Mouse (Mus musculus) hindbrain, embryonic 10.5 days (tissue): ENCODE measurements around the gene Bap1. TPM values are rescaled to one million over a fixed set of nuclear protein-coding genes. Genes with fewer than 3 reads are reported as not detected.
A peak's percentile ranks its signal among the peaks of the same experiment; 100 is the strongest.

Experiments
- DNase-seq: peaks from one replicate; pipeline ENCODE4 v3.0.0-alpha.2; 2017; ENCODE audit warnings: low spot score
- H3K27ac ChIP-seq: fragments of 300-500 bp; sonication (generic); 2 replicates; pipeline ENCODE4 v1.5.1; 2016; ENCODE audit warnings: mild to moderate bottlenecking, moderate library complexity
- H3K27me3 ChIP-seq: fragments of 300-500 bp; sonication (generic); 2 replicates; pipeline ENCODE4 v1.6.1; 2016; ENCODE audit warnings: mild to moderate bottlenecking; ENCODE audit not compliant: poor library complexity, insufficient read depth, severe bottlenecking
- H3K36me3 ChIP-seq: fragments of 300-500 bp; sonication (generic); 2 replicates; pipeline ENCODE4 v1.6.1; 2016; ENCODE audit warnings: mild to moderate bottlenecking, moderate library complexity
- H3K4me1 ChIP-seq: fragments of 300-500 bp; sonication (generic); replicated peaks from 2 replicates; pipeline ENCODE4 v1.6.1; 2016; ENCODE audit warnings: mild to moderate bottlenecking
- H3K4me3 ChIP-seq: fragments of 300-500 bp; sonication (generic); 2 replicates; pipeline ENCODE4 v1.5.1; 2016; ENCODE audit warnings: mild to moderate bottlenecking, moderate library complexity
- H3K9me3 ChIP-seq: fragments of 300-500 bp; sonication (generic); 2 replicates; pipeline ENCODE4 v1.6.1; 2016; ENCODE audit warnings: mild to moderate bottlenecking, moderate library complexity
- WGBS: fragments of 180-500 bp; shearing (Covaris S2); methylation state at CpG from one replicate; pipeline ENCODE4 v1.1.7; 2016; 5-methylcytosine and 5-hydroxymethylcytosine counted together
- polyA plus RNA-seq: library from polyadenylated mRNA; unstranded; fragments of >200 nt; fragmentation: Nextera tagmentation; extraction: Ambion mirVana; gene quantifications from 2 replicates; pipeline ENCODE4 v1.2.1, GENCODE M21; 2016

Bap1 gene
- polyA plus RNA-seq, 1 experiment from 2014 or later: 121 TPM

GRCm38 (mm10) chr14:31271121-31271520 is 19.9 kb downstream of the Bap1 start:
- DNase-seq: no peak
- 95% methylated on average over 6 of the region's 6 CpGs for WGBS
- Histone ChIP-seq H3K27me3 (peaks cover 8% of the 10 kb centered on the region), H3K9me3 (no peaks in the 10 kb centered on the region), H3K27ac (no peak overlapping the region), H3K36me3 (no peaks in the 10 kb centered on the region), H3K4me1 (peaks cover 31% of the 10 kb centered on the region), H3K4me3 (no peak overlapping the region)

- no peak overlapping the region for H3K4me3 ChIP-seq
- peak; percentile 81 for DNase-seq
- peaks cover 8% of the 10 kb centered on the region for H3K27me3 ChIP-seq
- 25% methylated on average over 7 of the region's 7 CpGs for WGBS
- no peak overlapping the region for H3K27ac ChIP-seq
- peaks cover 31% of the 10 kb centered on the region for H3K4me1 ChIP-seq
- no peaks in the 10 kb centered on the region for H3K9me3 ChIP-seq
- H3K36me3 ChIP-seq: no peaks in the 10 kb centered on the region
Measured at GRCm38 (mm10) chr14:31272164-31272563, 20.9 kb downstream of the Bap1 start.

- WGBS: 87% methylated on average over 8 of the region's 8 CpGs
- no peak overlapping the region for H3K4me3 ChIP-seq
- no peaks in the 10 kb centered on the region for H3K9me3 ChIP-seq
- no peak overlapping the region for H3K27ac ChIP-seq
- H3K4me1 ChIP-seq: no peaks in the 10 kb centered on the region
- DNase-seq: no peak
- H3K36me3 ChIP-seq: no peaks in the 10 kb centered on the region
- H3K27me3 ChIP-seq: no peaks in the 10 kb centered on the region
Measured at GRCm38 (mm10) chr14:31285728-31286127, 34.5 kb downstream of the Bap1 start.

Other genes starting within 250 kb of the Bap1 start
- 278 and 290 TPM in 2 replicates for gene Spcs1, start 249.8 kb upstream of the Bap1 start, polyA plus RNA-seq
- 130 and 148 TPM in 2 replicates for gene Pbrm1, start 232.3 kb upstream of the Bap1 start, polyA plus RNA-seq
- gene Gnl3, start 232.3 kb upstream of the Bap1 start, polyA plus RNA-seq: 76.6 and 119 TPM in 2 replicates
- gene Smim4, start 122.5 kb upstream of the Bap1 start, polyA plus RNA-seq: 67.8 and 74.2 TPM in 2 replicates
- 610 and 619 TPM in 2 replicates for gene Nt5dc2, start 120.4 kb upstream of the Bap1 start, polyA plus RNA-seq
- 23.0 and 25.7 TPM in 2 replicates for gene Stab1, start 82.8 kb upstream of the Bap1 start, polyA plus RNA-seq
- gene Tnnc1, start 43.1 kb upstream of the Bap1 start, polyA plus RNA-seq: 1.5 and 4.3 TPM in 2 replicates
- gene Nisch, start 34.5 kb upstream of the Bap1 start, polyA plus RNA-seq: 432 and 459 TPM in 2 replicates
- 0.78 and 0.91 TPM in 2 replicates for gene Sema3g, start 33.6 kb upstream of the Bap1 start, polyA plus RNA-seq
- 12.7 and 13.1 TPM in 2 replicates for gene Phf7, start 133 bp upstream of the Bap1 start, polyA plus RNA-seq
- 6.2 and 7.1 TPM in 2 replicates for gene Dnah1, start 72.4 kb downstream of the Bap1 start, polyA plus RNA-seq
- 28.5 and 29.4 TPM in 2 replicates for gene Capn7, start 85.2 kb downstream of the Bap1 start, polyA plus RNA-seq
- gene Sh3bp5, start 184.6 kb downstream of the Bap1 start, polyA plus RNA-seq: 19.3 and 23.7 TPM in 2 replicates
- gene Eaf1, start 242.9 kb downstream of the Bap1 start, polyA plus RNA-seq: 19.3 and 25.1 TPM in 2 replicates
- 62.3 and 80.7 TPM in 2 replicates for gene Mettl6, start 243.6 kb downstream of the Bap1 start, polyA plus RNA-seq